Mouse (Mus musculus): ENCODE measurements around the gene Cd27.

Gene Cd27

GRCm38 (mm10) chr6:125213129-125213528, 23.7 kb downstream of the Cd27 start:
- no peak for DNase-seq (ENCODE audit: low spot score)

- no peak for DNase-seq (ENCODE audit: low spot score)
Measured at GRCm38 (mm10) chr6:125212621-125213020, 24.2 kb downstream of the Cd27 start.

GRCm38 (mm10) chr6:125210436-125210835, 26.4 kb downstream of the Cd27 start:
- no peak for DNase-seq (ENCODE audit: low spot score)

GRCm38 (mm10) chr6:125197166-125197565, 39.6 kb downstream of the Cd27 start:
- no peak for DNase-seq (ENCODE audit: low spot score)

- DNase-seq (ENCODE audit: low spot score), result no peak
Measured at GRCm38 (mm10) chr6:125196301-125196700, 40.5 kb downstream of the Cd27 start.

- DNase-seq (ENCODE audit: low spot score), result no peak
Measured at GRCm38 (mm10) chr6:125195541-125196075, 41.2 kb downstream of the Cd27 start.

GRCm38 (mm10) chr6:125193390-125193789, 43.4 kb downstream of the Cd27 start:
- no peak for DNase-seq (ENCODE audit: low spot score)

GRCm38 (mm10) chr6:125192841-125193240, 44.0 kb downstream of the Cd27 start:
- DNase-seq (ENCODE audit: low spot score), result no peak

- DNase-seq (ENCODE audit: low spot score), result peak; percentile 89
Measured at GRCm38 (mm10) chr6:125192016-125192714, 44.6 kb downstream of the Cd27 start.

GRCm38 (mm10) chr6:125191332-125192015, 45.3 kb downstream of the Cd27 start, which contains the start of the genes Ncapd2 and Mrpl51:
Ncapd2 (minus strand) TSS chr6:125191701.
Mrpl51 (plus strand) TSS chr6:125191801.
- peak; percentile 95 for DNase-seq (ENCODE audit: low spot score)

- no peak for DNase-seq (ENCODE audit: low spot score)
Measured at GRCm38 (mm10) chr6:125190816-125191215, 46.0 kb downstream of the Cd27 start.

- DNase-seq (ENCODE audit: low spot score), result no peak
Measured at GRCm38 (mm10) chr6:125186203-125186602, 50.6 kb downstream of the Cd27 start.

Data from urinary bladder, postnatal 25 days (tissue).